Mouse (Mus musculus) E14TG2a.4 (cell line): ENCODE measurements around the gene Gpr6.

ENCODE experiments used
- H3K27me3 ChIP-seq: 2 replicates; pipeline ENCODE4 v1.6.1; 2014; ENCODE audit warnings: low read length, control low read depth; ENCODE audit not compliant: insufficient read depth
- H3K36me3 ChIP-seq: 2 replicates; pipeline ENCODE4 v1.6.1; 2014; ENCODE audit warnings: low read length, control low read depth; ENCODE audit not compliant: insufficient read depth
- H3K4me1 ChIP-seq: replicated peaks from 2 replicates; pipeline ENCODE4 v1.6.1; 2014; ENCODE audit warnings: low read depth, low read length, control low read depth
- H3K4me3 ChIP-seq: replicated peaks from 2 replicates; pipeline ENCODE4 v1.5.1; 2014; ENCODE audit warnings: mild to moderate bottlenecking, low read length
- H3K9me3 ChIP-seq: 2 replicates; pipeline ENCODE4 v1.6.1; 2014; ENCODE audit warnings: low read length, control low read depth
- CTCF ChIP-seq: conservative IDR thresholded peaks from 2 replicates; pipeline ENCODE4 v1.5.1; 2014; ENCODE audit warnings: low read length
- NANOG ChIP-seq: IDR thresholded peaks from 2 replicates; pipeline ENCODE4 v1.6.1; 2014; ENCODE audit warnings: borderline replicate concordance, low read length, mixed read lengths
- POU5F1 ChIP-seq: IDR thresholded peaks from 2 replicates; pipeline ENCODE4 v1.6.1; 2014; ENCODE audit warnings: low read length, borderline replicate concordance

The Gpr6 gene

GRCm38 (mm10) chr10:41054005-41054404 lies 18.1 kb downstream of the Gpr6 start:
- Histone ChIP-seq H3K9me3 (no peaks in the 10 kb centered on the region), H3K36me3 (no peaks in the 10 kb centered on the region), H3K27me3 (no peaks in the 10 kb centered on the region), H3K4me3 (no peak overlapping the region), H3K4me1 (no peaks in the 10 kb centered on the region)
- no peak for TF ChIP-seq CTCF
- no peak for TF ChIP-seq POU5F1
- no peak for TF ChIP-seq NANOG

- Histone ChIP-seq H3K4me1 (no peaks in the 10 kb centered on the region), H3K27me3 (no peaks in the 10 kb centered on the region), H3K36me3 (no peaks in the 10 kb centered on the region), H3K4me3 (no peak overlapping the region), H3K9me3 (no peaks in the 10 kb centered on the region)
- no peak for TF ChIP-seq POU5F1
- TF ChIP-seq CTCF = no peak
- TF ChIP-seq NANOG = no peak
Observed at GRCm38 (mm10) chr10:41042272-41042671, 29.8 kb downstream of the Gpr6 start.

GRCm38 (mm10) chr10:41041478-41041877 lies 30.6 kb downstream of the Gpr6 start:
- Histone ChIP-seq H3K4me3 (no peak overlapping the region), H3K9me3 (no peaks in the 10 kb centered on the region), H3K27me3 (no peaks in the 10 kb centered on the region), H3K4me1 (no peaks in the 10 kb centered on the region), H3K36me3 (no peaks in the 10 kb centered on the region)
- TF ChIP-seq CTCF (no peak), POU5F1 (no peak)

- no peaks in the 10 kb centered on the region for H3K27me3 ChIP-seq
Observed at GRCm38 (mm10) chr10:41040530-41041085, 31.5 kb downstream of the Gpr6 start.

GRCm38 (mm10) chr10:41038476-41038875 lies 33.6 kb downstream of the Gpr6 start:
- no peak for TF ChIP-seq NANOG
- no peak for TF ChIP-seq CTCF
- no peaks in the 10 kb centered on the region for H3K27me3 ChIP-seq
- no peaks in the 10 kb centered on the region for H3K9me3 ChIP-seq
- H3K4me3 ChIP-seq = no peak overlapping the region
- no peaks in the 10 kb centered on the region for H3K4me1 ChIP-seq
- H3K36me3 ChIP-seq = no peaks in the 10 kb centered on the region

More at GRCm38 (mm10) chr10:41040530-41041085, 31.5 kb downstream of the Gpr6 start:
- H3K4me3 ChIP-seq = no peak overlapping the region
- no peak for TF ChIP-seq POU5F1
- no peak for TF ChIP-seq CTCF
- TF ChIP-seq NANOG = no peak
- no peaks in the 10 kb centered on the region for H3K36me3 ChIP-seq
- H3K4me1 ChIP-seq = no peaks in the 10 kb centered on the region
- no peaks in the 10 kb centered on the region for H3K9me3 ChIP-seq

- no peaks in the 10 kb centered on the region for H3K36me3 ChIP-seq
- no peaks in the 10 kb centered on the region for H3K9me3 ChIP-seq
- no peaks in the 10 kb centered on the region for H3K4me1 ChIP-seq
- TF ChIP-seq NANOG = no peak
- no peak for TF ChIP-seq CTCF
- no peak for TF ChIP-seq POU5F1
- H3K27me3 ChIP-seq = no peaks in the 10 kb centered on the region
- no peak overlapping the region for H3K4me3 ChIP-seq
Observed at GRCm38 (mm10) chr10:41037722-41038121, 34.4 kb downstream of the Gpr6 start.

- Histone ChIP-seq H3K36me3 (no peaks in the 10 kb centered on the region), H3K9me3 (no peaks in the 10 kb centered on the region), H3K4me1 (no peaks in the 10 kb centered on the region), H3K27me3 (no peaks in the 10 kb centered on the region), H3K4me3 (no peak overlapping the region)
- TF ChIP-seq NANOG = no peak
- TF ChIP-seq POU5F1 = no peak
- no peak for TF ChIP-seq CTCF
Observed at GRCm38 (mm10) chr10:41032811-41033210, 39.3 kb downstream of the Gpr6 start.

GRCm38 (mm10) chr10:41024860-41025259 lies 47.2 kb downstream of the Gpr6 start:
- Histone ChIP-seq H3K9me3 (peaks cover 9% of the 10 kb centered on the region), H3K27me3 (no peaks in the 10 kb centered on the region), H3K36me3 (no peaks in the 10 kb centered on the region), H3K4me1 (no peaks in the 10 kb centered on the region), H3K4me3 (no peak overlapping the region)
- TF ChIP-seq POU5F1 = no peak
- no peak for TF ChIP-seq NANOG
- TF ChIP-seq CTCF = no peak

- no peak overlapping the region for H3K4me3 ChIP-seq
- TF ChIP-seq CTCF = no peak
- no peak for TF ChIP-seq NANOG
- no peak for TF ChIP-seq POU5F1
Observed at GRCm38 (mm10) chr10:41024406-41024805, 47.7 kb downstream of the Gpr6 start.

More at GRCm38 (mm10) chr10:41024406-41024805, 47.7 kb downstream of the Gpr6 start:
- no peaks in the 10 kb centered on the region for H3K36me3 ChIP-seq
- H3K9me3 ChIP-seq = peaks cover 9% of the 10 kb centered on the region
- H3K4me1 ChIP-seq = no peaks in the 10 kb centered on the region
- no peaks in the 10 kb centered on the region for H3K27me3 ChIP-seq
